Mouse (Mus musculus) cerebellum, adult 2 months (tissue): ENCODE measurements at regions not wholly inside any gene's neighbourhood (a gene's known extent, or its start where the extent isn't known, plus 50 kb on each side); places are given as distances from the start of the nearest gene placed in this dataset.

Experiments
- CTCF ChIP-seq: fragments of 200-500 bp; IDR thresholded peaks from 2 replicates; pipeline ENCODE4 v1.5.1; 2011; ENCODE audit warnings: low read depth, mild to moderate bottlenecking, control low read depth, low read length, moderate library complexity, borderline replicate concordance; ENCODE audit not compliant: insufficient read depth
- POLR2A ChIP-seq: fragments of 200-500 bp; IDR thresholded peaks from 2 replicates; pipeline ENCODE4 v1.6.1; 2011; ENCODE audit warnings: low read length, control low read depth, borderline replicate concordance; ENCODE audit not compliant: insufficient read depth

DNA sequence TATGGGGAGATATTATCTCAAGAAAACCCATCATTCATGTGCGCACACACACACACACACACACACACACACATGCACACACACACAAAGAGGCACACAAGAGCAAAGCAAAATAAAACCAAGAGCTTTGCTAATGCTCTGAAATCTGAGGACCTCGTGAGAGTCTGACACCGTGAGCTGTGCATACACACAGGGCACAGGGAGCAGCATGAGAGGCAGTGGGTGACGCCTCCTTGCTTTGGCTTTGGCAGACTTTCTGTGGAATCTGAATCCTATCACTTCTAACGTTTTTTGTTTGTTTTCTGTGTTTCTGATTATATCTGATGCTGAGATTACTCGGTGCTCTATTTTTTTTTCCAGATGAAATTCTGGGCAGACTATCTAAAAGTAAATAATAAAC is 343.4 kb upstream of the Dnajc24 start:
- TF ChIP-seq POLR2A (no peak), CTCF (no peak)
